Comparison of ENCODE assay signal across 8 mouse cellular contexts in genomic region chr13:119430164-119430563, GRCm38 (mm10). TPM values are rescaled to one million over a fixed set of nuclear protein-coding genes. Genes with fewer than 3 reads are reported as not detected.
DNase-seq lines count a peak whose midpoint lies in the region; ATAC-seq and TF ChIP-seq lines count a peak whose summit lies in the region.

No protein-coding gene starts in this region.

- no peaks in the 10 kb centered on the region for H3K27me3 ChIP-seq in heart, embryonic 11.5 days (ENCODE audit: control insufficient read depth, insufficient read depth, low read length)
- peaks cover 12% of the 10 kb centered on the region for H3K27me3 ChIP-seq in E14TG2a.4 (ENCODE audit: insufficient read depth, low read length)
- H3K27me3 ChIP-seq in embryonic facial prominence, embryonic 13.5 days: no peaks in the 10 kb centered on the region
- H3K27me3 ChIP-seq in kidney, embryonic 15.5 days: no peaks in the 10 kb centered on the region
- H3K27me3 ChIP-seq in midbrain, embryonic 14.5 days (ENCODE audit: control insufficient read depth, insufficient read depth, low read length): no peaks in the 10 kb centered on the region

- TF ChIP-seq CTCF in E14TG2a.4 (conservative IDR thresholded peaks at IDR 0.05; ENCODE audit: low read length): no peak

- no peaks in the 10 kb centered on the region for H3K36me3 ChIP-seq in heart, embryonic 11.5 days (ENCODE audit: control insufficient read depth, insufficient read depth, low read length)
- H3K36me3 ChIP-seq in E14TG2a.4 (ENCODE audit: insufficient read depth, low read length): no peaks in the 10 kb centered on the region
- H3K36me3 ChIP-seq in embryonic facial prominence, embryonic 13.5 days: peaks cover 12% of the 10 kb centered on the region
- H3K36me3 ChIP-seq in kidney, embryonic 15.5 days: peaks cover 12% of the 10 kb centered on the region
- H3K36me3 ChIP-seq in midbrain, embryonic 14.5 days (ENCODE audit: control insufficient read depth, insufficient read depth, low read length): peaks cover 10% of the 10 kb centered on the region

- H3K4me1 ChIP-seq in heart, embryonic 11.5 days (ENCODE audit: control insufficient read depth, insufficient read depth, low read length): peaks cover 8% of the 10 kb centered on the region; the same call in 1 of the 2 replicates
- peaks cover 6% of the 10 kb centered on the region; the same call in 1 of the 2 replicates for H3K4me1 ChIP-seq in E14TG2a.4 (replicated peaks; ENCODE audit: low read depth, low read length)
- H3K4me1 ChIP-seq in embryonic facial prominence, embryonic 13.5 days: peaks cover 23% of the 10 kb centered on the region
- H3K4me1 ChIP-seq in kidney, embryonic 15.5 days: peaks cover 20% of the 10 kb centered on the region
- H3K4me1 ChIP-seq in midbrain, embryonic 14.5 days (ENCODE audit: control insufficient read depth, insufficient read depth, low read length): peaks cover 14% of the 10 kb centered on the region

- H3K27ac ChIP-seq in heart, embryonic 11.5 days (ENCODE audit: low read depth, low read length): peak overlapping the region; percentile 97
- H3K27ac ChIP-seq in embryonic facial prominence, embryonic 13.5 days: peak overlapping the region; percentile 99
- H3K27ac ChIP-seq in kidney, embryonic 15.5 days: peak overlapping the region; percentile 98; the same call in 1 of the 2 replicates
- H3K27ac ChIP-seq in midbrain, embryonic 14.5 days (replicated peaks; ENCODE audit: low read depth, low read length): peak overlapping the region; percentile 99

- no peak for ATAC-seq in heart, embryonic 11.5 days (replicated peaks; ENCODE audit: insufficient number of reproducible peaks, low FRiP score, low TSS enrichment)
- no peak for ATAC-seq in embryonic facial prominence, embryonic 13.5 days (ENCODE audit: insufficient number of reproducible peaks, insufficient read depth, low FRiP score, low TSS enrichment, low read depth)
- no peak for ATAC-seq in kidney, embryonic 15.5 days (replicated peaks; ENCODE audit: low FRiP score)
- no peak for ATAC-seq in midbrain, embryonic 14.5 days (ENCODE audit: low FRiP score, low TSS enrichment)
- ATAC-seq in granulocyte monocyte progenitor cell, adult 5-6 weeks (replicated peaks; ENCODE audit: poor library complexity, severe bottlenecking): no peak

- no peak for DNase-seq in heart, postnatal 36 days
- peak; percentile 62 for DNase-seq in midbrain, embryonic 14.5 days
- DNase-seq in gastrocnemius, postnatal 36 days: no peak

- peak overlapping the region; percentile 98 for H3K9ac ChIP-seq in heart, embryonic 11.5 days (ENCODE audit: low read depth, low read length)
- H3K9ac ChIP-seq in embryonic facial prominence, embryonic 13.5 days: peak overlapping the region; percentile 100
- H3K9ac ChIP-seq in kidney, embryonic 15.5 days: peak overlapping the region; percentile 99
- H3K9ac ChIP-seq in midbrain, embryonic 14.5 days (replicated peaks; ENCODE audit: low read length): peak overlapping the region; percentile 100

- H3K9me3 ChIP-seq in heart, embryonic 11.5 days (replicated peaks; ENCODE audit: control insufficient read depth, low read length): no peaks in the 10 kb centered on the region
- no peaks in the 10 kb centered on the region for H3K9me3 ChIP-seq in E14TG2a.4 (ENCODE audit: low read length)
- H3K9me3 ChIP-seq in embryonic facial prominence, embryonic 13.5 days: no peaks in the 10 kb centered on the region
- no peaks in the 10 kb centered on the region for H3K9me3 ChIP-seq in kidney, embryonic 15.5 days (replicated peaks)
- no peaks in the 10 kb centered on the region for H3K9me3 ChIP-seq in midbrain, embryonic 14.5 days (ENCODE audit: control insufficient read depth, low read length)

- peak overlapping the region; percentile 75 for H3K4me2 ChIP-seq in heart, embryonic 11.5 days
- peak overlapping the region; percentile 67 for H3K4me2 ChIP-seq in embryonic facial prominence, embryonic 13.5 days
- H3K4me2 ChIP-seq in kidney, embryonic 15.5 days: peak overlapping the region; percentile 76
- H3K4me2 ChIP-seq in midbrain, embryonic 14.5 days (ENCODE audit: low read length): peak overlapping the region; percentile 72

- H3K4me3 ChIP-seq in heart, embryonic 11.5 days (ENCODE audit: low read depth, low read length): peak overlapping the region; percentile 95
- peak overlapping the region; percentile 91; the same call in 1 of the 2 replicates for H3K4me3 ChIP-seq in E14TG2a.4 (replicated peaks; ENCODE audit: low read length)
- peak overlapping the region; percentile 97 for H3K4me3 ChIP-seq in embryonic facial prominence, embryonic 13.5 days
- H3K4me3 ChIP-seq in kidney, embryonic 15.5 days (replicated peaks): peak overlapping the region; percentile 98
- H3K4me3 ChIP-seq in midbrain, embryonic 14.5 days (replicated peaks; ENCODE audit: low read depth, low read length): peak overlapping the region; percentile 98

- 21% methylated on average over 8 of the region's 8 CpGs for whole genome bisulfite sequencing in heart, embryonic 11.5 days (ENCODE audit: insufficient replicate concordance)
- 12% methylated on average over 8 of the region's 8 CpGs for WGBS in embryonic facial prominence, embryonic 13.5 days
- WGBS in kidney, embryonic 15.5 days: 14% methylated on average over 8 of the region's 8 CpGs
- WGBS in midbrain, embryonic 14.5 days: 18% methylated on average over 8 of the region's 8 CpGs

- intact Hi-C loops in heart, postnatal 36 days (cut with DNase I): no loop called here
- intact Hi-C loops in gastrocnemius, postnatal 36 days (cut with DNase I): no loop called here

RNA-seq across cellular contexts. Expression of gene Paip1, which starts 1.8 kb away (rescaled TPM):
- 31.2 and 37.1 TPM in 2 replicates for polyA plus RNA-seq in heart, embryonic 11.5 days (2014; fragmentation: Nextera tagmentation; extraction: Ambion mirVana)
- total RNA-seq in heart, postnatal 36 days (2021): 100 to 1,000 TPM; 114 to 117 TPM
- polyA plus RNA-seq in embryonic facial prominence, embryonic 13.5 days (2015; fragmentation: Nextera tagmentation; extraction: Ambion mirVana): 98.3 and 106 TPM in 2 replicates
- polyA plus RNA-seq in kidney, embryonic 15.5 days (2015; fragmentation: Nextera tagmentation; extraction: Ambion mirVana): 86.6 and 96.4 TPM in 2 replicates
- polyA plus RNA-seq in midbrain, embryonic 14.5 days (2014; fragmentation: Nextera tagmentation; extraction: Ambion mirVana): 168 and 207 TPM in 2 replicates
- total RNA-seq in granulocyte monocyte progenitor cell, adult 5-6 weeks (2014; fragmentation: Nextera tagmentation): 32.8 and 44.5 TPM in 2 replicates
- total RNA-seq in granulocyte monocyte progenitor cell, adult 5-6 weeks (2017): 72.4 and 77.3 TPM in 2 replicates
- total RNA-seq in gastrocnemius, postnatal 36 days (2021): 10 to 100 TPM; 82.2 to 89.0 TPM

RNA-seq across cellular contexts. Expression of gene 4833420G17Rik, which starts 32.4 kb away (rescaled TPM):
- polyA plus RNA-seq in heart, embryonic 11.5 days (2014; fragmentation: Nextera tagmentation; extraction: Ambion mirVana): 38.8 and 42.4 TPM in 2 replicates
- 1 to 10 TPM; 7.9 to 9.1 TPM for total RNA-seq in heart, postnatal 36 days (2021)
- polyA plus RNA-seq in embryonic facial prominence, embryonic 13.5 days (2015; fragmentation: Nextera tagmentation; extraction: Ambion mirVana): 94.5 and 94.8 TPM in 2 replicates
- 65.5 and 68.0 TPM in 2 replicates for polyA plus RNA-seq in kidney, embryonic 15.5 days (2015; fragmentation: Nextera tagmentation; extraction: Ambion mirVana)
- polyA plus RNA-seq in midbrain, embryonic 14.5 days (2014; fragmentation: Nextera tagmentation; extraction: Ambion mirVana): 92.8 and 122 TPM in 2 replicates
- 67.1 and 82.9 TPM in 2 replicates for total RNA-seq in granulocyte monocyte progenitor cell, adult 5-6 weeks (2014; fragmentation: Nextera tagmentation)
- total RNA-seq in granulocyte monocyte progenitor cell, adult 5-6 weeks (2017): 46.5 and 57.2 TPM in 2 replicates
- total RNA-seq in gastrocnemius, postnatal 36 days (2021): 1 to 10 TPM; 4.9 to 6.4 TPM

RNA-seq across cellular contexts. Expression of gene Tmem267, which starts 57.7 kb away (rescaled TPM):
- polyA plus RNA-seq in heart, embryonic 11.5 days (2014; fragmentation: Nextera tagmentation; extraction: Ambion mirVana): 1.0 and 1.6 TPM in 2 replicates
- 10 to 100 TPM; 10.3 to 11.5 TPM for total RNA-seq in heart, postnatal 36 days (2021)
- polyA plus RNA-seq in embryonic facial prominence, embryonic 13.5 days (2015; fragmentation: Nextera tagmentation; extraction: Ambion mirVana): 1.8 and 3.0 TPM in 2 replicates
- 1.6 and 2.5 TPM in 2 replicates for polyA plus RNA-seq in kidney, embryonic 15.5 days (2015; fragmentation: Nextera tagmentation; extraction: Ambion mirVana)
- 4.2 and 6.6 TPM in 2 replicates for polyA plus RNA-seq in midbrain, embryonic 14.5 days (2014; fragmentation: Nextera tagmentation; extraction: Ambion mirVana)
- total RNA-seq in granulocyte monocyte progenitor cell, adult 5-6 weeks (2014; fragmentation: Nextera tagmentation): 12.1 and 13.0 TPM in 2 replicates
- 4.5 and 6.8 TPM in 2 replicates for total RNA-seq in granulocyte monocyte progenitor cell, adult 5-6 weeks (2017)
- 10 to 100 TPM; 11.5 TPM for total RNA-seq in gastrocnemius, postnatal 36 days (2021)

RNA-seq across cellular contexts. Expression of gene 3110070M22Rik, which starts 58.0 kb away (rescaled TPM):
- polyA plus RNA-seq in heart, embryonic 11.5 days (2014; fragmentation: Nextera tagmentation; extraction: Ambion mirVana): 0.86 and 1.8 TPM in 2 replicates
- 1 to 10 TPM in 1 of 2 experiments, under 1 TPM in 1; 0.79 to 1.2 TPM for total RNA-seq in heart, postnatal 36 days (2021)
- polyA plus RNA-seq in embryonic facial prominence, embryonic 13.5 days (2015; fragmentation: Nextera tagmentation; extraction: Ambion mirVana): 1.7 and 2.3 TPM in 2 replicates
- polyA plus RNA-seq in kidney, embryonic 15.5 days (2015; fragmentation: Nextera tagmentation; extraction: Ambion mirVana): 1.1 and 1.7 TPM in 2 replicates
- 2.3 and 3.0 TPM in 2 replicates for polyA plus RNA-seq in midbrain, embryonic 14.5 days (2014; fragmentation: Nextera tagmentation; extraction: Ambion mirVana)
- total RNA-seq in granulocyte monocyte progenitor cell, adult 5-6 weeks (2014; fragmentation: Nextera tagmentation): not detected in 2 replicates
- total RNA-seq in granulocyte monocyte progenitor cell, adult 5-6 weeks (2017): 0.47 and 1.7 TPM in 2 replicates
- under 1 TPM; 0.30 to 0.46 TPM for total RNA-seq in gastrocnemius, postnatal 36 days (2021)
